Mouse (Mus musculus) embryonic facial prominence, embryonic 12.5 days (tissue): ENCODE results near the gene Atg101. TPM values are rescaled to one million over a fixed set of nuclear protein-coding genes. Genes with fewer than 3 reads are reported as not detected.

Experiments
- ATAC-seq: fragments of 200-750 bp; cut with Nextera tagmentation; 2 replicates; pipeline ENCODE4 v1.8.0; 2017; ENCODE audit not compliant: insufficient number of reproducible peaks, insufficient read depth, low FRiP score, low TSS enrichment
- H3K27ac ChIP-seq: fragments of 300-500 bp; sonication (generic); 2 replicates; pipeline ENCODE4 v1.5.1; 2016; ENCODE audit warnings: mild to moderate bottlenecking
- H3K27me3 ChIP-seq: fragments of 300-500 bp; sonication (generic); 2 replicates; pipeline ENCODE4 v1.6.1; 2016; ENCODE audit warnings: mild to moderate bottlenecking, moderate library complexity
- H3K36me3 ChIP-seq: fragments of 300-500 bp; sonication (generic); 2 replicates; pipeline ENCODE4 v1.6.1; 2016; ENCODE audit warnings: mild to moderate bottlenecking
- H3K4me1 ChIP-seq: fragments of 300-500 bp; sonication (generic); 2 replicates; pipeline ENCODE4 v1.6.1; 2016
- H3K4me2 ChIP-seq: fragments of 300-500 bp; sonication (generic); replicated peaks from 2 replicates; pipeline ENCODE4 v1.6.1; 2016; ENCODE audit warnings: mild to moderate bottlenecking, moderate library complexity
- H3K4me3 ChIP-seq: fragments of 300-500 bp; sonication (generic); 2 replicates; pipeline ENCODE4 v1.5.1; 2016; ENCODE audit warnings: mild to moderate bottlenecking
- H3K9ac ChIP-seq: fragments of 300-500 bp; sonication (generic); 2 replicates; pipeline ENCODE4 v1.6.1; 2016; ENCODE audit warnings: mild to moderate bottlenecking, moderate library complexity
- H3K9me3 ChIP-seq: fragments of 300-500 bp; sonication (generic); 2 replicates; pipeline ENCODE4 v1.6.1; 2016; ENCODE audit warnings: mild to moderate bottlenecking, moderate library complexity
- WGBS: fragments of 180-500 bp; shearing (Covaris S2); methylation state at CpG from one replicate; pipeline ENCODE4 v1.1.7; 2016; 5-methylcytosine and 5-hydroxymethylcytosine counted together
- polyA plus RNA-seq: library from polyadenylated mRNA; unstranded; fragments of >200 nt; fragmentation: Nextera tagmentation; extraction: Ambion mirVana; gene quantifications from 2 replicates; pipeline ENCODE4 v1.2.1, GENCODE M21; 2016

The Atg101 gene
- polyA plus RNA-seq, 1 experiment from 2014 or later, result 64.5 TPM

DNA sequence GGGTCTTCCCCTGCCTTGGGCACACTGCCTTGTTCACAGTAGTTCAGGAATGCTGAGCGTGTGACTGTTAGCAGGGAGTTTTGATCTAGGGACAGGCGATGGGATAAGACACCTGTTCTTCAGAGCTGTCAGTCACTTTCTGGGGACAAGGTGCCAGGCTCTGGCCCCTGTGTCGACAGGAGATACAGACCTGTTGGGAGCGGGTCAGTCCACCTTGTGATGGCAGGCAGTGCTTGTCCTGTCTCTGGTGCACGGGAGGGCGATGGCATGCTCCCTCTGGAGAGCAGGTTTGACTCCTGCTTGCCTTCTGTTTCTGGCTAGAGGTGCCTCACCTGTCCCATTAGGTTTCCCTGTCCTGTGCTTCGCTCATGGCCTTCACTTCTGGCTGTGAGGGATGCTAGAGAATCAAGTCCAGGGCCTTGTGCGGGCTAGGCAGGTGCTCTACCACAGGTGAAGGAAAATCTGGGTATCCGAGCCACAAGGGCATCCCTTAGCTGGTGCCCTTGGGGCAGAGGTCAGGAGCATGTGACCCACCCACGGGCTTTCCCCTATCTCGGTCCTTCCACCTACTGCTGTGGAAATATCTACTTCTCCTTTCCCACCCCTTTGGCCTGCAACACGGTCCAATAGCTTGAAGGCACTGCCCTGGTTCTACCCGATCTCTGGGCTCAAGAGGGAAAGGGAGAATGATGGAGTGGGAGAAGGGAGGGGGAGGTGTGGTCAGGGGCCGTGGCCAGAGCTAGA, 27.4 kb upstream of the Atg101 start:
- H3K4me3 ChIP-seq, result no peak overlapping the region
- no peak for ATAC-seq
- H3K9ac ChIP-seq, result no peak overlapping the region
- H3K4me2 ChIP-seq, result no peak overlapping the region
- 76% methylated on average over 14 of the region's 14 CpGs for WGBS
- no peak overlapping the region for H3K27ac ChIP-seq
- peaks cover 22% of the 10 kb centered on the region for H3K4me1 ChIP-seq
- H3K36me3 ChIP-seq, result no peaks in the 10 kb centered on the region
- no peaks in the 10 kb centered on the region for H3K9me3 ChIP-seq
- H3K27me3 ChIP-seq, result peaks cover 4% of the 10 kb centered on the region; the same call in 1 of the 2 replicates

DNA sequence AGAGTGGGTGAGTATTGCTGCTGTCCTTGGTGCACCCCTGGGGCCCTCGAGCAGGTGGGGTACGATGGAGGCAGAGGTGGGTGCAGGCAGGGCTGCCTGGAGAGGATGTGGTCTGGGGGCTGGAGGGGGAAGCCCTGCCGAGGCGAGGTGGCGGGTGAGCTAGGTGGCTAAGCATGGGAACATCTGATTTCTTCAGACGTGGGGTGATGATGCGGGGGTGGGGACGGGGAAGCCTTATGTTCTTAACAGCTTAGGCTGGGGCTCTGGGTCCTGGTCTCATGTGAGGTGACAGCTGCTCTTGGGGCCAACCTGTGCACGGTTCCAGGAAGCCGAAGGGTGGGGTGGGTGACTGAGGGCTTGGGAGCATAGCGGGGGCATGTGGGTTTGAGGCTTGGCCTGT, 25.7 kb upstream of the Atg101 start:
- peaks cover 4% of the 10 kb centered on the region; the same call in 1 of the 2 replicates for H3K27me3 ChIP-seq
- no peaks in the 10 kb centered on the region for H3K9me3 ChIP-seq
- H3K4me1 ChIP-seq, result peaks cover 30% of the 10 kb centered on the region
- H3K4me2 ChIP-seq, result no peak overlapping the region
- H3K4me3 ChIP-seq, result no peak overlapping the region
- no peak overlapping the region for H3K9ac ChIP-seq
- H3K36me3 ChIP-seq, result no peaks in the 10 kb centered on the region
- no peak for ATAC-seq
- WGBS, result 89% methylated on average over 11 of the region's 11 CpGs
- H3K27ac ChIP-seq, result no peak overlapping the region

DNA sequence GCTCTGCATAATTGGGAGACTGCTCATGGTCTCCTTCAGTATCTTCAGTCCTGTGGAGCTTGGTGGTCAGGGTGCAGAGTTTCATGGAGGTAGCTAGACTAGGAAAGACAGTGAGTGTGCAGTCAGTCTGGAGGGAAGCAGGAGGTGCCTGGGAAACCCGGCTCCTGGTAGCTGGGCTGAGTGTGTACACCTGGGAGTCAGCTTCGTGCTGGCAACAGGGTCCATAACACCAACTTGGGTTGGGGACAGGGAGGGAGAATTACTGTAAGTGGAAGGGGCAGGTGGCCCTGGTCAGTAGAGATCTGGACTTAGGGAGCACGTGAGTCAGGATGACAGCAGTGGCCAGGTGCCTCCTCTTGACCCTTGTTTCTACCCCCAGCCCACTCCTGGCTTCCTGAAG, 24.1 kb upstream of the Atg101 start:
- no peak for ATAC-seq
- Histone ChIP-seq H3K4me2 (no peak overlapping the region), H3K9me3 (no peaks in the 10 kb centered on the region), H3K36me3 (no peaks in the 10 kb centered on the region), H3K27ac (no peak overlapping the region), H3K4me3 (no peak overlapping the region), H3K4me1 (peaks cover 23% of the 10 kb centered on the region), H3K9ac (no peak overlapping the region), H3K27me3 (no peaks in the 10 kb centered on the region)
- 66% methylated on average over 3 of the region's 3 CpGs for WGBS

DNA sequence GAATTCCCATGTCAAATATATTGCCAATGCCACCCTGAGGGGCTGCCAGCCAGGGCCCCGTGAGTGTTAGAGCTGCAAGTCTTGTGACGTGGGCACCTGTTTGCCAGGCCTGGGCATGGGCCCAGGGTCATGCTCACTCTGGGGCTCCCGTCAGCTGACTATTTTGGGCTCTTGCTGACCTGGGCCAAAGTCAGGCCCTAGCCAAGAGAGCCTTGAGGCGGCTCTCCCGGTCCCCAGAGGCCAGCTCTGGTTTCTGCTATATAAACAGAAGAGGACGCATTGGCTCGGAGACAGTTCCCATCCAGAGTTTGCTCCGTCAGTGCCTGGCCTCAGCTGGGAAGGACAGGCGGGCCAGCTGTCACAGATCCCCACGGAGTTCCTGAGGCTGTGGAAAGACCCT, 23.7 kb upstream of the Atg101 start:
- Histone ChIP-seq H3K9ac (no peak overlapping the region), H3K36me3 (no peaks in the 10 kb centered on the region), H3K4me2 (no peak overlapping the region), H3K9me3 (no peaks in the 10 kb centered on the region), H3K4me1 (peaks cover 23% of the 10 kb centered on the region), H3K4me3 (no peak overlapping the region), H3K27me3 (no peaks in the 10 kb centered on the region), H3K27ac (peak overlapping the region; percentile 87)
- no peak for ATAC-seq
- 44% methylated on average over 10 of the region's 10 CpGs for WGBS

DNA sequence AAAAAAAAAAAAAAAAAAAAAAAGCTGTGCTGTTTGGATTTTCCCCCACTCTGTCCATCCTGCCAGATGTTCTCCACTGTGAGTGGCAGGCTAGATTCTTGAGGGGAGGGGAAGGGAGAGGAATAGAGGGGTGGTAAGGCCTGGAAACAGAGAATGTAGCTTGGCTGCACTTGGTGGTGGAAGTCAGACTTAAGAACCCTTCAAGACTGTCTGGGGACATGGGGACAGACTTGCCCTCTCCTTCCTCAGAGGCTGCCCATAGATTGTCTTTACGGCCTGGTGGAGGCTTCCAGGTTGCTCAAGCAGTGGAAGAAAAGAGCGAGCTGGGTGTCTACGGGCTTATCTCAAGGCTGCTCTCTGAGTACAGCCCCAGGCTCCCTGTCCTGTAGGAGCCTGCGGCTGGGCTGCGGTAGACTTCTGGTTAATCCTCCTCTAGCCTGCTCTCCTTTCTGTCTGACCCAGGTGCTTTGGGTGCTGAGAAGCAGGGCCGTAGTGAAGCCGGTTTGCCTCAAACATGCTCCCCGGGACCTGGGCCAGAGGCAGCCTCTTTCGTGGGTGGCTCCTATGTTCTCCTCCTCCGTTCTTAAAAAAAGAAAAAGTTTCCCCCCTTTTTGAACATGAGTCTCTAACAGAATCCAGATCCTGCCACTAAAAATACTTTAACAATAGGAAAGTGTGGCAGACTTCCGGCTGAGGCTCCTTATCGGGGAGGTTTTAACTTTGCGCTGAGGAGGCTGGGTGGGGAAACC, 23.0 kb upstream of the Atg101 start:
- Histone ChIP-seq H3K27me3 (no peaks in the 10 kb centered on the region; the same call in 1 of the 2 replicates), H3K36me3 (no peaks in the 10 kb centered on the region), H3K4me3 (no peak overlapping the region), H3K27ac (peak overlapping the region; percentile 87), H3K4me2 (peak overlapping the region; percentile 9; the same call in 1 of the 2 replicates), H3K4me1 (peaks cover 28% of the 10 kb centered on the region), H3K9me3 (no peaks in the 10 kb centered on the region), H3K9ac (no peak overlapping the region)
- 0 out of 2 replicates have a peak, but pooled peaks have one; percentile 16 for ATAC-seq
- WGBS, result 48% methylated on average over 13 of the region's 13 CpGs

DNA sequence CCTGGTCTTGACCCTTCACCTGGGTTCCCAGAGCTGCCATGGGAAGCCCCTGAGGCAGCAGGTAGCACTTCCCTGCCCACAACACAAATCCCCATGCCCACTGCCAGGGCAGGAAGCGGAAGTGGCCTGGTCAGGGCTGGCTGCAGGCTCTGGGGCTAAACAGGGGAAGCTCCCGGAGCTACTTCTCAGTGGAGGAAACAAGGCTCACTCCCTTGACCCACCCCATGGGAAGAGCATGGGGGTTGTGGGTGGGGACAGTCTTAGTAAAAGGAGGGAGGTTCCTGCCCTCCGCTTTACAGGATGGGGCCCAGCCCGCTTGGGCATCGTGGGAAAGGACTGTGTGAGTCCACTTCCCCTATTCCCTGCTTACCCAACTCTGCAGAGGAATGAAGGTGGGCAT, 21.6 kb upstream of the Atg101 start:
- no peak overlapping the region for H3K4me2 ChIP-seq
- peak overlapping the region; percentile 87; the same call in 1 of the 2 replicates for H3K27ac ChIP-seq
- no peaks in the 10 kb centered on the region for H3K36me3 ChIP-seq
- no peak for ATAC-seq
- H3K27me3 ChIP-seq, result peaks cover 2% of the 10 kb centered on the region; the same call in 1 of the 2 replicates
- peaks cover 35% of the 10 kb centered on the region for H3K4me1 ChIP-seq
- no peak overlapping the region for H3K9ac ChIP-seq
- WGBS, result 67% methylated on average over 5 of the region's 5 CpGs
- no peak overlapping the region for H3K4me3 ChIP-seq
- H3K9me3 ChIP-seq, result no peaks in the 10 kb centered on the region

DNA sequence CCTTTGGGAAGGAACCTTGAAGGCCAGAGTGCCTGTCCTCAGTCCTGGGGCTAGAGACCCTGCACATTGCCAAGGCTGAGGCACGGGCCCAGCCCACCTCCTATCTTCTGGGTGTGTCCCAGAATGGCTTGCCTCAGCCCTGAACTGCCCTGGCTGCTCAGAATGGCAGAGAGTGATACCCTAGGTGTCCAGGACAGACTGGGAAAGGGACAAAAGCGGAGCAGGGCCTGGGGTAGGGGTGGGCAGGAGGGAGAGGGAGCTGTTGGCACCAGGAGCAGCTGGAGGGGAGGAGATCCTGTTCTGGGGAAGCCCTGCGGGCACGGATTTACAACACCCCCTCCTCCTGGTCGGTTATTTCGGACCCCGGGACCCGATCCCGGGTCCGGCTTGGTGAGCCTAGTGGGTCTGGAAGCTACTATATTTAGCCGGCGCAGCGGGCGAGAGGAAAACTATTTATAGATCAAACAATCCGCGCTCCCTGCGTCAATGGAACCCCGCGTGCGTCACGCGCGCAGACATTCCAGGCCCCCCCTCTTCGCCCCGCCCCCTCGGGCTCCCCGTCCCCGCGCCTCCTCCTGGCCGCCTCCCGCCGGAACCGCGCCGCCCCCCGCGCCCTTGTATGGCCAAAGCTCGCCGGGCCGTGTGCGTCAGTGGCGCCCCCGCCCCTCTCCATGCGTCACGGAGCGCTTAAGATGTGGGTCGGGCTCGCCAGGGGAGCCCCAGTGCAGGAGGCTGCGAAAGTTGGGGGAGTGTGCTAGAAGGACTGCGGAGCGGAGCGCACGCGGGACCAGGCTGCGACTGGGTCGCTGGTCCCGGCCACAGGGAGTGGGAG, 17.7 kb upstream of the Atg101 start:
- no peak overlapping the region for H3K27ac ChIP-seq
- H3K4me3 ChIP-seq, result peak overlapping the region; percentile 45
- H3K9ac ChIP-seq, result peak overlapping the region; percentile 36
- under 1% methylated on average over 54 of the region's 57 CpGs for WGBS
- H3K4me1 ChIP-seq, result peaks cover 26% of the 10 kb centered on the region
- peak; percentile 81 for ATAC-seq
- H3K9me3 ChIP-seq, result no peaks in the 10 kb centered on the region
- H3K4me2 ChIP-seq, result peak overlapping the region; percentile 78
- peaks cover 15% of the 10 kb centered on the region; the same call in 1 of the 2 replicates for H3K36me3 ChIP-seq
- H3K27me3 ChIP-seq, result peaks cover 5% of the 10 kb centered on the region; the same call in 1 of the 2 replicates

DNA sequence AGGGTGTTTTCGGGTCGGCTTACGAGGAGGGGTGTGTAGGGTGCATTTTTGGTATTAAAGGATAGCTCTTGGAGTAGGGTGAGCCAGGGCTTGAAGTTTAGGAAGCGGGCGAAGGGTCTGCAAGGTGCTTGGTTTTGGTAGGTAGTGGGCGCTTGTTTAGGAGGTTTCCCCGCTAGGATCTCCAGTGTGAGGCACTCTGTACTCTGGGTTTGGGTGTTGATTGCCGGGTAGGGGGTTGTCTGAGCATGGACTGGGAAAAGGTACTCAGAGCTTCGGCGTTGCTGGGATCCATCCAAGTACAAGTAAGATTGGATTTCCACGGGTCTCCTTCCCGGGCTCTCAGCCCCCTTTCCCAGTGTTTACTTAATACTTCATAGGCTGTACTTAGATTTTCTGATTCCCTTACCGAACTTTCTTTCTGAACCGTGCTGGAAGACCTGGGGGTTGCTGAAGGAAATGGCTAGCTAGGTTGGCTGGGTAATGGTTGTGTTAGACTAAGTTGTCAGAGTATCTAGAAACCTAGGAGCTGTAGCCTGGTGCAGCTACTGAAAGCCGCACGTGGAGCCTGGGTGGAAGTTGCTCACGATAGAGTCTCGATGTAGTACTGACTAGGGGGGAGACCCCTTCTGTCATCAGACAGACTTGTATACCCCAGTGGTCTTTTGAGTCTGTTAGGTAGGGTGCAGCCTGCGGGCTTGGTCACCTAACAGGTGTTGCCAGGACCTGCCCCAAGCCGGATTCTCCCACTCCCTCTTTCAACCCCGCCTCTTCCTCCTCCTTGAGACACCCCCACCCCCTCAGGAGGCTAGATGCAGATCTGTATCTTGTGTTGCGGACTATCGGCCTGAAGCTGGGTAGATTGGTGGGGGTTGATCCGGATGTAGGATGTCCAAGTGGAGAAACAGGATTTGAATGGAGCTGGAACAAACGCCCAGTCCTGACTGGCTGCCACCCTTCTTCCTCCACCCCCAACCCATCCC, 16.7 kb upstream of the Atg101 start:
- 0 out of 2 replicates have a peak, but pooled peaks have one; percentile 1 for ATAC-seq
- Histone ChIP-seq H3K9ac (peak overlapping the region; percentile 36), H3K27me3 (peaks cover 5% of the 10 kb centered on the region; the same call in 1 of the 2 replicates), H3K9me3 (no peaks in the 10 kb centered on the region), H3K27ac (no peak overlapping the region), H3K4me3 (peak overlapping the region; percentile 45), H3K36me3 (peaks cover 17% of the 10 kb centered on the region; the same call in 1 of the 2 replicates), H3K4me2 (peak overlapping the region; percentile 78), H3K4me1 (peaks cover 19% of the 10 kb centered on the region)
- 2% methylated on average over 25 of the region's 25 CpGs for WGBS

DNA sequence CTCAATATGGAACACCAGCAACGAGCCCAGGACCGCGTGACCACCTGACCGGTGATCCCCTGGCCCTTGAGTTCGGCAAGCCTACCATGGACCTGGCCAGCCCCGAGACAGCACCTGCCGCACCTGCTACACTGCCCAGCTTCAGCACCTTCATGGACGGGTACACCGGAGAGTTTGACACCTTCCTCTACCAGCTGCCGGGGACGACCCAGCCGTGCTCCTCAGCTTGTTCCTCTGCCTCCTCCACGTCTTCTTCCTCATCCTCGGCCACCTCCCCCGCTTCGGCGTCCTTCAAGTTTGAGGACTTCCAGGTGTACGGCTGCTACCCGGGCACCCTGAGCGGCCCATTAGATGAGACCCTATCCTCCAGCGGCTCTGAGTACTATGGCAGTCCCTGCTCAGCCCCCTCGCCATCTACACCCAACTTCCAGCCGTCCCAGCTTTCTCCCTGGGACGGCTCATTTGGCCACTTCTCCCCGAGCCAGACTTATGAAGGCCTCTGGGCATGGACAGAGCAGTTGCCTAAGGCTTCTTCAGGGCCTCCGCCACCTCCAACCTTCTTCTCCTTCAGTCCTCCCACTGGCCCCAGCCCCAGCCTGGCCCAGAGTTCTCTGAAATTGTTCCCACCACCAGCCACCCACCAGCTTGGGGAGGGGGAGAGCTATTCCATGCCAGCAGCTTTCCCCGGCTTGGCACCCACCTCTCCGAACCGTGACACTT, 13.8 kb upstream of the Atg101 start:
- Histone ChIP-seq H3K27me3 (peaks cover 5% of the 10 kb centered on the region; the same call in 1 of the 2 replicates), H3K4me1 (peaks cover 16% of the 10 kb centered on the region), H3K36me3 (peaks cover 35% of the 10 kb centered on the region), H3K4me2 (no peak overlapping the region), H3K4me3 (no peak overlapping the region), H3K27ac (no peak overlapping the region), H3K9ac (no peak overlapping the region), H3K9me3 (no peaks in the 10 kb centered on the region)
- WGBS, result 91% methylated on average over 29 of the region's 29 CpGs
- no peak for ATAC-seq

DNA sequence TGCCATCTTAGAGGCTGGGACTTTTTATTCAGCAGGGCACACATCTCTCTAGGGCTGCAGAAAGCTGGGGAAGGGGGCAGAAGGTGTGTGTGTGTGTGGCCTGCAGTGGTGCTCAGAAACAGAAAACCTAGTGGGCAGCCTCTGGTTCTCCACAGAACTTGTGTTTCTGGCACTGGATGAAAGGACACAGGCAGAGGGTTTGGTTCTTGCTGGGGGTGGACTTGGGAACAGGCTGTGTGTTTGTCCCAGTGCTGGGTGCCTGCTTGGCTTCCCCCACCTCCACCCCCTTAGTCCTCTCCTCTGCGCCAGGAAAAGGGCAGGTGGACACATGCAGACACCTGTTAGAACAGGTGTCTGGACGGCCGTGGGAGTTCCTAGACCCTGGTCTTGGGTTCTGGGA, 13.0 kb upstream of the Atg101 start:
- Histone ChIP-seq H3K9ac (no peak overlapping the region), H3K9me3 (no peaks in the 10 kb centered on the region), H3K4me1 (peaks cover 10% of the 10 kb centered on the region), H3K27ac (no peak overlapping the region), H3K4me3 (no peak overlapping the region), H3K36me3 (peaks cover 35% of the 10 kb centered on the region), H3K27me3 (peaks cover 5% of the 10 kb centered on the region; the same call in 1 of the 2 replicates), H3K4me2 (no peak overlapping the region)
- 62% methylated on average over 3 of the region's 3 CpGs for WGBS
- no peak for ATAC-seq
